Mouse (Mus musculus) stomach, embryonic 15.5 days (tissue): ENCODE results near the gene Eif3i. TPM values are rescaled to one million over a fixed set of nuclear protein-coding genes. Genes with fewer than 3 reads are reported as not detected.
A peak's percentile ranks its signal among the peaks of the same experiment; 100 is the strongest.
"Not testable (repeated sequence)": the region's sequence is repeated elsewhere in the genome, so short reads cannot be mapped to it uniquely, and the experiment has no call there.

Experiments used
- ATAC-seq: fragments of 200-750 bp; cut with Nextera tagmentation; 2 replicates; pipeline ENCODE4 v1.8.0; 2017; ENCODE audit warnings: low read depth, moderate number of reproducible peaks, moderate TSS enrichment; ENCODE audit not compliant: insufficient read depth, low FRiP score
- H3K27ac ChIP-seq: fragments of 300-500 bp; sonication (generic); 2 replicates; pipeline ENCODE4 v1.5.1; 2015; ENCODE audit warnings: mild to moderate bottlenecking, inconsistent platforms
- H3K27me3 ChIP-seq: fragments of 300-500 bp; sonication (generic); replicated peaks from 2 replicates; pipeline ENCODE4 v1.6.1; 2015; ENCODE audit warnings: inconsistent platforms
- H3K36me3 ChIP-seq: fragments of 300-500 bp; sonication (generic); 2 replicates; pipeline ENCODE4 v1.6.1; 2015; ENCODE audit warnings: inconsistent platforms
- H3K4me1 ChIP-seq: fragments of 300-500 bp; sonication (generic); 2 replicates; pipeline ENCODE4 v1.6.1; 2015; ENCODE audit warnings: inconsistent platforms
- H3K4me2 ChIP-seq: fragments of 300-500 bp; sonication (generic); 2 replicates; pipeline ENCODE4 v1.6.1; 2015; ENCODE audit warnings: mild to moderate bottlenecking, inconsistent platforms
- H3K4me3 ChIP-seq: fragments of 300-500 bp; sonication (generic); replicated peaks from 2 replicates; pipeline ENCODE4 v1.5.1; 2015; ENCODE audit warnings: inconsistent platforms
- H3K9ac ChIP-seq: fragments of 300-500 bp; sonication (generic); 2 replicates; pipeline ENCODE4 v1.6.1; 2015; ENCODE audit warnings: inconsistent platforms
- H3K9me3 ChIP-seq: fragments of 300-500 bp; sonication (generic); 2 replicates; pipeline ENCODE4 v1.6.1; 2016; ENCODE audit warnings: inconsistent platforms
- WGBS: fragments of 180-500 bp; shearing (Covaris S2); methylation state at CpG from one replicate; pipeline ENCODE4 v1.1.7; 2015; 5-methylcytosine and 5-hydroxymethylcytosine counted together
- microRNA-seq: library from miRNA; unstranded; fragments of <30 nt; microRNA quantifications from one replicate; pipeline ENCODE4, GENCODE M21; 2016
- polyA plus RNA-seq: library from polyadenylated mRNA; unstranded; fragments of >200 nt; fragmentation: Nextera tagmentation; extraction: Ambion mirVana; gene quantifications from 2 replicates; pipeline ENCODE4 v1.2.1, GENCODE M21; 2015

The Eif3i gene
- polyA plus RNA-seq, 1 experiment from 2014 or later, result 265 TPM

GRCm38 (mm10) chr4:129554512-129554911 lies 45.9 kb downstream of the Eif3i start:
- H3K36me3 ChIP-seq, H3K4me2 ChIP-seq, H3K4me3 ChIP-seq, H3K9me3 ChIP-seq, ATAC-seq, H3K27me3 ChIP-seq, H3K9ac ChIP-seq, H3K27ac ChIP-seq: not testable (repeated sequence)
- WGBS, result 94% methylated on average over 6 of the region's 6 CpGs
- peaks cover 12% of the 10 kb centered on the region for H3K4me1 ChIP-seq

GRCm38 (mm10) chr4:129550295-129550694 lies 50.2 kb downstream of the Eif3i start:
- 0 out of 2 replicates have a peak, but pooled peaks cover 3% of the 10 kb centered on the region for H3K36me3 ChIP-seq
- no peak overlapping the region for H3K4me2 ChIP-seq
- 57% methylated on average over 1 of the region's 1 CpGs for WGBS
- no peak overlapping the region for H3K9ac ChIP-seq
- H3K27me3 ChIP-seq, result no peaks in the 10 kb centered on the region
- ATAC-seq, result no peak
- no peak overlapping the region for H3K4me3 ChIP-seq
- H3K27ac ChIP-seq, result no peak overlapping the region
- no peaks in the 10 kb centered on the region for H3K9me3 ChIP-seq
- H3K4me1 ChIP-seq, result 0 out of 2 replicates have a peak, but pooled peaks cover under 1% of the 10 kb centered on the region

GRCm38 (mm10) chr4:129549306-129549705 lies 51.1 kb downstream of the Eif3i start:
- no peaks in the 10 kb centered on the region for H3K9me3 ChIP-seq
- no peak for ATAC-seq
- H3K9ac ChIP-seq, result no peak overlapping the region
- H3K27ac ChIP-seq, result no peak overlapping the region
- no peaks in the 10 kb centered on the region for H3K27me3 ChIP-seq
- 91% methylated on average over 2 of the region's 2 CpGs for whole genome bisulfite sequencing
- no peak overlapping the region for H3K4me3 ChIP-seq
- 0 out of 2 replicates have a peak, but pooled peaks cover 3% of the 10 kb centered on the region for H3K36me3 ChIP-seq
- H3K4me2 ChIP-seq, result no peak overlapping the region
- H3K4me1 ChIP-seq, result no peaks in the 10 kb centered on the region

GRCm38 (mm10) chr4:129547631-129548030 lies 52.8 kb downstream of the Eif3i start:
- H3K4me2 ChIP-seq, H3K36me3 ChIP-seq, H3K4me3 ChIP-seq, ATAC-seq, H3K9ac ChIP-seq, H3K27ac ChIP-seq, H3K4me1 ChIP-seq, H3K27me3 ChIP-seq, H3K9me3 ChIP-seq: not testable (repeated sequence)
- WGBS, result 84% methylated on average over 4 of the region's 4 CpGs

- no peak overlapping the region for H3K27ac ChIP-seq
- no peak overlapping the region for H3K4me2 ChIP-seq
- H3K9ac ChIP-seq, result no peak overlapping the region
- no peak for ATAC-seq
- H3K4me3 ChIP-seq, result no peak overlapping the region
- peaks cover 7% of the 10 kb centered on the region; the same call in 1 of the 2 replicates for H3K36me3 ChIP-seq
- peaks cover 15% of the 10 kb centered on the region; the same call in 1 of the 2 replicates for H3K4me1 ChIP-seq
- no peaks in the 10 kb centered on the region for H3K9me3 ChIP-seq
- 81% methylated on average over 4 of the region's 4 CpGs for whole genome bisulfite sequencing
- no peaks in the 10 kb centered on the region for H3K27me3 ChIP-seq
Measured at GRCm38 (mm10) chr4:129544106-129544505, 56.3 kb downstream of the Eif3i start.

GRCm38 (mm10) chr4:129542592-129543141 lies 57.8 kb downstream of the Eif3i start, which contains the start of gene Hdac1:
TSS of gene Hdac1 (minus strand) at chr4:129542713.
- Histone ChIP-seq H3K9ac (peak within 1 kb of the TSS; percentile 57), H3K9me3 (no peaks in the 10 kb centered on the region), H3K36me3 (peaks cover 12% of the 10 kb centered on the region; the same call in 1 of the 2 replicates), H3K4me2 (peak within 1 kb of the TSS; percentile 75), H3K27ac (peak within 1 kb of the TSS; percentile 80), H3K4me3 (peak within 1 kb of the TSS; percentile 82), H3K27me3 (no peaks in the 10 kb centered on the region), H3K4me1 (peaks cover 15% of the 10 kb centered on the region; the same call in 1 of the 2 replicates)
- peak; percentile 99 for ATAC-seq
- WGBS, result under 1% methylated on average over 46 of the region's 46 CpGs

Small RNAs within 50 kb of the gene (microRNA-seq; reads per million reads assigned to microRNA genes)
- gene Mir8119, result not detected

Other genes with a start within 250 kb of the Eif3i start
- 17.2 and 18.1 TPM in 2 replicates for gene Zbtb8a, start 222.5 kb downstream of the Eif3i start, polyA plus RNA-seq
- gene Zbtb8b, start 159.8 kb downstream of the Eif3i start, polyA plus RNA-seq, result 1.5 and 1.7 TPM in 2 replicates
- gene Bsdc1, start 139.1 kb downstream of the Eif3i start, polyA plus RNA-seq, result 24.4 and 27.0 TPM in 2 replicates
- gene Tssk3, start 109.6 kb downstream of the Eif3i start, polyA plus RNA-seq, result not detected in 2 replicates
- 0.26 TPM in 1 of 2 replicates, not detected in the other for gene Fam229a, start 109.5 kb downstream of the Eif3i start, polyA plus RNA-seq
- 490 and 533 TPM in 2 replicates for gene Marcksl1, start 87.1 kb downstream of the Eif3i start, polyA plus RNA-seq
- gene Hdac1, start 57.9 kb downstream of the Eif3i start, polyA plus RNA-seq, result 197 and 200 TPM in 2 replicates
- 6.3 and 6.9 TPM in 2 replicates for gene Lck, start 27.0 kb downstream of the Eif3i start, polyA plus RNA-seq
- gene Fam167b, start 22.1 kb downstream of the Eif3i start, polyA plus RNA-seq, result 3.5 and 3.9 TPM in 2 replicates
- 194 and 200 TPM in 2 replicates for gene Tmem234, start within 50 bp of the Eif3i start, polyA plus RNA-seq
- gene Dcdc2b, start 13.6 kb upstream of the Eif3i start, polyA plus RNA-seq, result 1.7 and 2.4 TPM in 2 replicates
- gene Iqcc, start 18.5 kb upstream of the Eif3i start, polyA plus RNA-seq, result 25.0 and 29.5 TPM in 2 replicates
- 46.5 and 48.5 TPM in 2 replicates for gene Ccdc28b, start 23.3 kb upstream of the Eif3i start, polyA plus RNA-seq
- gene Txlna, start 40.4 kb upstream of the Eif3i start, polyA plus RNA-seq, result 63.0 and 66.1 TPM in 2 replicates
- 13.6 and 14.4 TPM in 2 replicates for gene Kpna6, start 72.1 kb upstream of the Eif3i start, polyA plus RNA-seq
- gene Tmem39b, start 96.2 kb upstream of the Eif3i start, polyA plus RNA-seq, result 11.4 and 11.5 TPM in 2 replicates
- gene Khdrbs1, start 141.7 kb upstream of the Eif3i start, polyA plus RNA-seq, result 91.4 and 96.2 TPM in 2 replicates
- 318 and 349 TPM in 2 replicates for gene Ptp4a2, start 210.6 kb upstream of the Eif3i start, polyA plus RNA-seq